Mouse (Mus musculus): ENCODE data around the gene Depdc1b. TPM values are rescaled to one million over a fixed set of nuclear protein-coding genes. Genes with fewer than 3 reads are reported as not detected.

Gene Depdc1b
- polyA plus RNA-seq, 1 experiment: 0.86 TPM

GRCm38 (mm10) chr13:108278592-108278991, 37.5 kb upstream of the Depdc1b start:
- TF ChIP-seq GATA1 (IDR thresholded peaks at IDR 0.05; ENCODE audit: low read length) (no peak), TAL1 (IDR thresholded peaks at IDR 0.05; ENCODE audit: low read length) (no peak)
- Histone ChIP-seq H3K4me3 (replicated peaks) (no peak overlapping the region), H3K4me1 (ENCODE audit: control insufficient read depth) (no peaks in the 10 kb centered on the region), H3K36me3 (ENCODE audit: control insufficient read depth) (no peaks in the 10 kb centered on the region), H3K9me3 (ENCODE audit: control insufficient read depth, low read length) (no peaks in the 10 kb centered on the region), H3K27me3 (ENCODE audit: control insufficient read depth) (no peaks in the 10 kb centered on the region)

GRCm38 (mm10) chr13:108284312-108284711, 31.8 kb upstream of the Depdc1b start:
- Histone ChIP-seq H3K4me1 (ENCODE audit: control insufficient read depth) (no peaks in the 10 kb centered on the region), H3K9me3 (ENCODE audit: control insufficient read depth, low read length) (no peaks in the 10 kb centered on the region), H3K4me3 (replicated peaks) (no peak overlapping the region), H3K27me3 (ENCODE audit: control insufficient read depth) (no peaks in the 10 kb centered on the region), H3K36me3 (ENCODE audit: control insufficient read depth) (no peaks in the 10 kb centered on the region)
- no peak for TF ChIP-seq TAL1 (IDR thresholded peaks at IDR 0.05; ENCODE audit: low read length)
- no peak for TF ChIP-seq GATA1 (IDR thresholded peaks at IDR 0.05; ENCODE audit: low read length)

- H3K36me3 ChIP-seq (ENCODE audit: control insufficient read depth): no peaks in the 10 kb centered on the region
- H3K9me3 ChIP-seq (ENCODE audit: control insufficient read depth, low read length): no peaks in the 10 kb centered on the region
- H3K27me3 ChIP-seq (ENCODE audit: control insufficient read depth): peaks cover 7% of the 10 kb centered on the region
- H3K4me1 ChIP-seq (ENCODE audit: control insufficient read depth): peaks cover 8% of the 10 kb centered on the region
- TF ChIP-seq GATA1 (IDR thresholded peaks at IDR 0.05; ENCODE audit: low read length): no peak
- TF ChIP-seq TAL1 (IDR thresholded peaks at IDR 0.05; ENCODE audit: low read length): no peak
- no peak overlapping the region for H3K4me3 ChIP-seq (replicated peaks)
These were observed 28.2 kb upstream of the Depdc1b start for GRCm38 (mm10) chr13:108287953-108288352.

- H3K36me3 ChIP-seq (ENCODE audit: control insufficient read depth): no peaks in the 10 kb centered on the region
- no peak overlapping the region for H3K4me3 ChIP-seq (replicated peaks)
- H3K4me1 ChIP-seq (ENCODE audit: control insufficient read depth): peaks cover 8% of the 10 kb centered on the region
- peaks cover 7% of the 10 kb centered on the region for H3K27me3 ChIP-seq (ENCODE audit: control insufficient read depth)
- TF ChIP-seq GATA1 (IDR thresholded peaks at IDR 0.05; ENCODE audit: low read length): no peak
- TF ChIP-seq TAL1 (IDR thresholded peaks at IDR 0.05; ENCODE audit: low read length): no peak
- H3K9me3 ChIP-seq (ENCODE audit: control insufficient read depth, low read length): no peaks in the 10 kb centered on the region
These were observed 26.7 kb upstream of the Depdc1b start for GRCm38 (mm10) chr13:108289436-108289835.

GRCm38 (mm10) chr13:108290314-108290713, 25.8 kb upstream of the Depdc1b start:
- Histone ChIP-seq H3K4me1 (ENCODE audit: control insufficient read depth) (peaks cover 8% of the 10 kb centered on the region), H3K27me3 (ENCODE audit: control insufficient read depth) (peaks cover 7% of the 10 kb centered on the region), H3K9me3 (ENCODE audit: control insufficient read depth, low read length) (no peaks in the 10 kb centered on the region), H3K36me3 (ENCODE audit: control insufficient read depth) (no peaks in the 10 kb centered on the region), H3K4me3 (replicated peaks) (no peak overlapping the region)
- no peak for TF ChIP-seq TAL1 (IDR thresholded peaks at IDR 0.05; ENCODE audit: low read length)
- TF ChIP-seq GATA1 (IDR thresholded peaks at IDR 0.05; ENCODE audit: low read length): no peak

- Histone ChIP-seq H3K4me1 (ENCODE audit: control insufficient read depth) (peaks cover 13% of the 10 kb centered on the region), H3K36me3 (ENCODE audit: control insufficient read depth) (no peaks in the 10 kb centered on the region), H3K9me3 (ENCODE audit: control insufficient read depth, low read length) (no peaks in the 10 kb centered on the region), H3K4me3 (replicated peaks) (peak overlapping the region; percentile 52), H3K27me3 (ENCODE audit: control insufficient read depth) (no peaks in the 10 kb centered on the region)
- TF ChIP-seq GATA1 (IDR thresholded peaks at IDR 0.05; ENCODE audit: low read length) (no peak), TAL1 (IDR thresholded peaks at IDR 0.05; ENCODE audit: low read length) (no peak)
These were observed 18.6 kb upstream of the Depdc1b start for GRCm38 (mm10) chr13:108297350-108298093.

GRCm38 (mm10) chr13:108298241-108298640, 17.9 kb upstream of the Depdc1b start:
- Histone ChIP-seq H3K4me3 (replicated peaks) (no peak overlapping the region), H3K9me3 (ENCODE audit: control insufficient read depth, low read length) (no peaks in the 10 kb centered on the region), H3K4me1 (ENCODE audit: control insufficient read depth) (peaks cover 13% of the 10 kb centered on the region), H3K27me3 (ENCODE audit: control insufficient read depth) (no peaks in the 10 kb centered on the region), H3K36me3 (ENCODE audit: control insufficient read depth) (no peaks in the 10 kb centered on the region)
- TF ChIP-seq GATA1 (IDR thresholded peaks at IDR 0.05; ENCODE audit: low read length) (no peak), TAL1 (IDR thresholded peaks at IDR 0.05; ENCODE audit: low read length) (no peak)

GRCm38 (mm10) chr13:108300346-108300950, 15.7 kb upstream of the Depdc1b start:
- Histone ChIP-seq H3K27me3 (ENCODE audit: control insufficient read depth) (no peaks in the 10 kb centered on the region), H3K9me3 (ENCODE audit: control insufficient read depth, low read length) (no peaks in the 10 kb centered on the region), H3K4me3 (replicated peaks) (no peak overlapping the region), H3K4me1 (ENCODE audit: control insufficient read depth) (peaks cover 13% of the 10 kb centered on the region), H3K36me3 (ENCODE audit: control insufficient read depth) (no peaks in the 10 kb centered on the region)
- TF ChIP-seq GATA1 (IDR thresholded peaks at IDR 0.05; ENCODE audit: low read length) (no peak), TAL1 (IDR thresholded peaks at IDR 0.05; ENCODE audit: low read length) (no peak)

- no peaks in the 10 kb centered on the region for H3K9me3 ChIP-seq (ENCODE audit: control insufficient read depth, low read length)
- 0 out of 2 replicates have a peak, but pooled peaks cover 2% of the 10 kb centered on the region for H3K27me3 ChIP-seq (ENCODE audit: control insufficient read depth)
- TF ChIP-seq GATA1 (IDR thresholded peaks at IDR 0.05; ENCODE audit: low read length) (no peak), TAL1 (IDR thresholded peaks at IDR 0.05; ENCODE audit: low read length) (no peak)
- H3K4me3 ChIP-seq (replicated peaks): no peak overlapping the region
- H3K4me1 ChIP-seq (ENCODE audit: control insufficient read depth): peaks cover 13% of the 10 kb centered on the region
- H3K36me3 ChIP-seq (ENCODE audit: control insufficient read depth): no peaks in the 10 kb centered on the region
These were observed 14.7 kb upstream of the Depdc1b start for GRCm38 (mm10) chr13:108301411-108301810.

Data from erythroblast, embryonic 14.5 days (primary cell).